Mouse (Mus musculus) E14TG2a.4 (cell line): ENCODE measurements around the gene Gm49776.

ENCODE experiments used
- CTCF ChIP-seq: conservative IDR thresholded peaks from 2 replicates; pipeline ENCODE4 v1.5.1; 2014; ENCODE audit warnings: low read length
- NANOG ChIP-seq: IDR thresholded peaks from 2 replicates; pipeline ENCODE4 v1.6.1; 2014; ENCODE audit warnings: borderline replicate concordance, low read length, mixed read lengths
- POU5F1 ChIP-seq: IDR thresholded peaks from 2 replicates; pipeline ENCODE4 v1.6.1; 2014; ENCODE audit warnings: low read length, borderline replicate concordance

DNA sequence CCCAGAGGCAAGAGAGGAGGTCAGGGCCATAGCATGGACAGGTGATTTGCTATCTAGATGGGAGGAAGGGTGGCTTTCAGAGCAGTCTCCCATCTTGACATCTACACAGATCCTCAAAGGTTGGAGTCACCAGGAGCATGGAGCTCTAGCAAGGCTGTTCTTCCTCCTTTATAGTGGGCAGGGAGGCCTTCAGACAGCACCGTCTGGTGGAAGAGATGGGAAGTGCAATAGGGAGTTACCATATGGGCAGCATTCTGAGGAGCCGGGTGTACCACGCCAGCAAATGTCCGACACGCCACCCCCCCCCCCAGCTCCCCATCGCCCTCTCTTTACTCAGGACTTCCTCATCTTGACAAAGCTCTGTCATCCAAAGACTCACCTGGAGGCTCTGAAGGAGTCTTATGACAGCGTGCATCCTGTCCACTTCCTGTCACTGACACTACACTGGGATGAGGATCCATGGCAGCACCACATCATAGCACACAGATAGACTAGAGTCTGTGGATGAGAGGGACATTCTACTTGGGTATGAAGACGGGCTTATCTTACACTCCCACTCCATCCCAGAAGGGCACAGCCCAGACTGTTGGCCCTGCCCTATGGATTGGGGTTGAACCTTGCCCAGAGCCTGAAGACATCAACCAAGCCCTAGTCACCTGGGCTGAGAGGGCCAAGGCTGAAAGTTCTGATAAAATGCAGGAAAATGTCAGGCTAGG lies 47.3 kb downstream of the Gm49776 start:
- TF ChIP-seq CTCF = peak; percentile 100
- no peak for TF ChIP-seq POU5F1
- TF ChIP-seq NANOG = no peak
